Mouse (Mus musculus): ENCODE results near the gene Rpl35a.

DNA sequence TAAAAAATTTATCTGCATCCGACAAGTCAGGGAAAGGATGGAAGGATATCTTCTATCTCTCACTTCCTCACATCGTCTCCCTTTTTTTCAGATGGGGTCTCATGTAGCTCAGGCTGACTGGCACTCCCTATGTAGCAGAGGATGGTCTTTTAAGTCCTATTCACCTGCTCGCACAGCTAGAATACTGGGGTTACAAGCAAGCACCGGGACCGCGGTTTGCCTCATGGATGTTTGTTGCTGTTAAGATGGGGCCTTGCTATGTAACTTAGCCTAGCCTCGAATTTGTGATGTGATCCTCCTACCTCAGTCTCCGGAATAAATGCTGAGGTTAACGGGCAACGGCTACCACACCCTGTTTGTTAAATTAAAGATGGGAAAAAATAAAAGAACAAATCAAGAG, 598 bp upstream of the Rpl35a start:
- TF ChIP-seq CTCF (IDR thresholded peaks at IDR 0.05; ENCODE audit: insufficient read depth, low read length) (no peak), POLR2A (IDR thresholded peaks at IDR 0.05; ENCODE audit: borderline replicate concordance, extremely low read depth, low read depth, low read length) (no peak)
